Mouse (Mus musculus) liver, embryonic 14.5 days (tissue): Measurements from ENCODE around the gene Trim2.

Experiments used
- CTCF ChIP-seq: IDR thresholded peaks from 2 replicates; pipeline ENCODE4 v1.5.1; 2016; ENCODE audit warnings: antibody characterized with exemption, low read depth, control low read depth
- EP300 ChIP-seq: IDR thresholded peaks from 2 replicates; pipeline ENCODE4 v1.6.1; 2016; ENCODE audit warnings: antibody characterized with exemption, low read depth

GRCm38 (mm10) chr3:84262804-84263203 is 43.9 kb downstream of the Trim2 start:
- TF ChIP-seq CTCF (no peak), EP300 (no peak)
